Mouse (Mus musculus): ENCODE data around the gene Btbd35f13. TPM values are rescaled to one million over a fixed set of nuclear protein-coding genes. Genes with fewer than 3 reads are reported as not detected.
"Not testable (repeated sequence)": the region's sequence is repeated elsewhere in the genome, so short reads cannot be mapped to it uniquely, and the experiment has no call there.

Btbd35f13 gene
- not detected for total RNA-seq (2021)
- long read RNA-seq, experiment 1 = 0 reads
- long read RNA-seq, experiment 2 = 0 reads

GRCm38 (mm10) chrX:33656872-33657271 lies at the start of gene Btbd35f13:
Btbd35f13 (plus strand) TSS chrX:33657172.
- H3K4me3 ChIP-seq; DNase-seq (ENCODE audit: extremely low spot score in 1 of 2, low spot score in 2 of 2); intact Hi-C loops (cut with DNase I); H3K27ac ChIP-seq: not testable (repeated sequence)

- DNase-seq (ENCODE audit: extremely low spot score in 1 of 2, low spot score in 2 of 2); H3K4me3 ChIP-seq; intact Hi-C loops (cut with DNase I); H3K27ac ChIP-seq: not testable (repeated sequence)
Measured at GRCm38 (mm10) chrX:33702249-33702648, 45.3 kb downstream of the Btbd35f13 start, which contains the start of gene Btbd35f14. Btbd35f14 (minus strand) TSS chrX:33702349.

Other genes starting within 250 kb of the Btbd35f13 start
- gene Btbd35f15, start 79.9 kb upstream of the Btbd35f13 start, total RNA-seq (2021) = not detected
- gene Btbd35f14, start 45.2 kb downstream of the Btbd35f13 start, total RNA-seq (2021) = not detected